29 mouse cellular contexts compared by ENCODE assay signal in the genomic region with DNA sequence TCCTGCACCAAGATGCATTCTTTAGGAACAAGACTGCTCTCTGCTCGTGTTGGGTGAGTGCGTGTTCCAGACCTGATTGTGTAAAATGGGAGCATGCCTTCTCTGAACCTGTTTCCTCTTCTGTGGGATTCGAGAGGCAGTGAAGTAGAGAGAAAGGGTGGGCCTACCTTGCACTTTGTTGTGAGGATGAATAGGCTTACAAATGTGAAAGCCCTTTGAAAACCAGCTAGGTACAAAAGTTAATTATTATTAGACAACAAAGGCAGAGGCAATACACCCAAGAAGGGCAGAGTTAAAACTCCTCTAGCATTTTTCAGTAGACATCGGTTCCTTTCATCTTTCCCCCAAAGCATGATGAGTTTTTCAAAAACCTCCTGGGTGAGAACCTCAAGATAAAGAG. TPM values are rescaled to one million over a fixed set of nuclear protein-coding genes. Genes with fewer than 3 reads are reported as not detected.
DNase-seq lines count a peak whose midpoint lies in the region; ATAC-seq and TF ChIP-seq lines count a peak whose summit lies in the region.
"Had no signal": no experiment of that assay in that cellular context is flagged by ENCODE, and none has a peak within 500 bp of the region (broad histone marks: within the 10 kb centered on the region; RNA-seq: fewer than 3 reads in every experiment).

No protein-coding gene starts in this region.

- no peaks in the 10 kb centered on the region for H3K36me3 ChIP-seq in intestine, postnatal 0 days (ENCODE audit: control insufficient read depth, insufficient read depth)
- no peaks in the 10 kb centered on the region for H3K36me3 ChIP-seq in stomach, embryonic 16.5 days (ENCODE audit: control insufficient read depth, insufficient read depth, low read length)
- H3K36me3 ChIP-seq: heart, embryonic 13.5 days; midbrain, embryonic 12.5 days had no signal

- H3K27ac ChIP-seq in intestine, postnatal 0 days (ENCODE audit: low read depth, low read length): 0 out of 2 replicates have a peak overlapping the region, but pooled peaks have one; percentile 4
- peak overlapping the region; percentile 73 for H3K27ac ChIP-seq in stomach, embryonic 16.5 days (ENCODE audit: low read length)
- no peak overlapping the region for H3K27ac ChIP-seq in left cerebral cortex, adult 2 months
- H3K27ac ChIP-seq: heart, adult 2 months; heart, embryonic 13.5 days; hindbrain, postnatal 0 days; macrophage; midbrain, embryonic 12.5 days had no signal

- TF ChIP-seq CTCF in intestine, postnatal 0 days (IDR thresholded peaks at IDR 0.05; ENCODE audit: low read depth): no peak
- TF ChIP-seq CTCF in left cerebral cortex, adult 2 months (IDR thresholded peaks at IDR 0.05): no peak

- no peak overlapping the region for H3K4me2 ChIP-seq in intestine, postnatal 0 days (replicated peaks; ENCODE audit: low read depth)
- H3K4me2 ChIP-seq in stomach, embryonic 16.5 days (ENCODE audit: low read depth, low read length): no peak overlapping the region
- H3K4me2 ChIP-seq: heart, embryonic 13.5 days; midbrain, embryonic 12.5 days had no signal

- intact Hi-C loops in left cerebral cortex, adult 2 months (cut with DNase I): no loop called here

- H3K9me3 ChIP-seq in intestine, postnatal 0 days (ENCODE audit: control insufficient read depth): no peaks in the 10 kb centered on the region
- H3K9me3 ChIP-seq in stomach, embryonic 16.5 days (replicated peaks; ENCODE audit: control insufficient read depth, low read length): no peaks in the 10 kb centered on the region
- H3K9me3 ChIP-seq: heart, embryonic 13.5 days; midbrain, embryonic 12.5 days had no signal

- peaks cover 24% of the 10 kb centered on the region for H3K27me3 ChIP-seq in intestine, postnatal 0 days (replicated peaks; ENCODE audit: control insufficient read depth, insufficient read depth, low read length)
- H3K27me3 ChIP-seq in stomach, embryonic 16.5 days (ENCODE audit: control insufficient read depth, insufficient read depth, low read length): peaks cover 27% of the 10 kb centered on the region

- WGBS in intestine, postnatal 0 days: 34% methylated on average over 4 of the region's 4 CpGs
- 59% methylated on average over 4 of the region's 4 CpGs for WGBS in stomach, embryonic 16.5 days

- 0 out of 2 replicates have a peak, but pooled peaks cover 11% of the 10 kb centered on the region for H3K4me1 ChIP-seq in intestine, postnatal 0 days (replicated peaks; ENCODE audit: control insufficient read depth, insufficient read depth, low read length)
- H3K4me1 ChIP-seq in stomach, embryonic 16.5 days (ENCODE audit: control insufficient read depth, insufficient read depth, low read length): peaks cover 11% of the 10 kb centered on the region; the same call in 1 of the 2 replicates

- H3K4me3 ChIP-seq in intestine, postnatal 0 days (ENCODE audit: low read depth, low read length): no peak overlapping the region
- H3K4me3 ChIP-seq in stomach, embryonic 16.5 days (replicated peaks; ENCODE audit: low read length): no peak overlapping the region
- H3K4me3 ChIP-seq in left cerebral cortex, adult 2 months: no peak overlapping the region
- H3K4me3 ChIP-seq: heart, adult 2 months; heart, embryonic 13.5 days; midbrain, embryonic 12.5 days had no signal

- DNase-seq in kidney, adult 8-10 months: peak; percentile 52 to 67
- DNase-seq in kidney, postnatal 10 days: peak; percentile 26
- no peak for DNase-seq in neural tube, embryonic 10.5 days (ENCODE audit: extremely low spot score, low spot score)
- DNase-seq in left cerebral cortex, adult 2 months (ENCODE audit: extremely low spot score in 1 of 2, low spot score in 2 of 2): no peak
- DNase-seq: adrenal gland, postnatal 10 days; gastrocnemius, postnatal 36 days; heart, adult 2 months; heart, postnatal 14 days; layer of hippocampus, adult 9-11 months; left cerebral cortex, postnatal 4 days; liver; right cerebral cortex, postnatal 14 days; spleen, adult 18-20 months; thymus, adult 18-20 months; thymus, postnatal 36 days had no signal

- no peak overlapping the region for H3K9ac ChIP-seq in intestine, postnatal 0 days (ENCODE audit: low read depth, low read length)
- no peak overlapping the region for H3K9ac ChIP-seq in stomach, embryonic 16.5 days (ENCODE audit: low read length)
- H3K9ac ChIP-seq: heart, embryonic 13.5 days; midbrain, embryonic 12.5 days had no signal

- ATAC-seq in intestine, postnatal 0 days: peak; percentile 56; the same call in 1 of the 2 replicates
- ATAC-seq in stomach, embryonic 16.5 days (ENCODE audit: insufficient read depth, low FRiP score): peak; percentile 41; the same call in 1 of the 2 replicates
- no peak for ATAC-seq in megakaryocyte-erythroid progenitor cell, adult 5-6 weeks (replicated peaks; ENCODE audit: low FRiP score, low TSS enrichment, poor library complexity, severe bottlenecking)
- ATAC-seq: forebrain, embryonic 16.5 days; hindbrain, postnatal 0 days; lung, postnatal 0 days had no signal

RNA-seq across cellular contexts. Expression of a gene that starts 3.2 kb away (rescaled TPM):
- 0.52 and 0.64 TPM in 2 replicates for polyA plus RNA-seq in intestine, postnatal 0 days (2015; fragmentation: Nextera tagmentation; extraction: Ambion mirVana)
- polyA plus RNA-seq in stomach, embryonic 16.5 days (2015; fragmentation: Nextera tagmentation; extraction: Ambion mirVana): 0.17 and 0.67 TPM in 2 replicates
- not detected in 2 replicates for total RNA-seq in megakaryocyte-erythroid progenitor cell, adult 5-6 weeks (2014; fragmentation: Nextera tagmentation)
- not detected in 2 replicates for total RNA-seq in megakaryocyte-erythroid progenitor cell, adult 5-6 weeks (2017)
- total RNA-seq in left cerebral cortex, adult 2 months (2021): not detected
- total RNA-seq: adrenal gland, postnatal 10 days; gastrocnemius, adult 18-20 months; gastrocnemius, postnatal 36 days; heart, adult 2 months; heart, postnatal 14 days; left cerebral cortex, adult 8-10 months; left cerebral cortex, postnatal 4 days; MEL; monocyte, adult 5-6 weeks had no signal
- polyA plus RNA-seq: C2C12; heart, adult 2 months; lung, postnatal 0 days; macrophage had no signal

Comparison
In these comparisons a context has a peak if more than half of its experiments do, and no peak if none do; other contexts are left out.
1. DNase-seq: peak in kidney, adult 8-10 months (2 of 2) and kidney, postnatal 10 days (single experiment); none in neural tube, embryonic 10.5 days (single experiment) and left cerebral cortex, adult 2 months (0 of 2).